Mouse (Mus musculus): ENCODE results near the gene Gm21974. TPM values are rescaled to one million over a fixed set of nuclear protein-coding genes. Genes with fewer than 3 reads are reported as not detected.
"Not testable (repeated sequence)": the region's sequence is repeated elsewhere in the genome, so short reads cannot be mapped to it uniquely, and the experiment has no call there.

Gm21974 gene
- polyA plus RNA-seq, 1 experiment = not detected

GRCm38 (mm10) chr7:127903971-127904796 lies 8.9 kb upstream of the Gm21974 start, which contains the start of gene Bckdk:
Gene Bckdk, plus strand, starts transcription at chr7:127904082.
- Histone ChIP-seq H3K27me3 (ENCODE audit: control insufficient read depth, insufficient read depth, low read length) (no peaks in the 10 kb centered on the region), H3K27ac (ENCODE audit: insufficient read depth, low read length) (peak within 1 kb of the TSS; percentile 60), H3K4me1 (ENCODE audit: control insufficient read depth, insufficient read depth, insufficient read length) (no peaks in the 10 kb centered on the region; the same call in 1 of the 2 replicates), H3K36me3 (ENCODE audit: control insufficient read depth, insufficient read depth, low read length) (peaks cover 19% of the 10 kb centered on the region), H3K4me3 (ENCODE audit: extremely low read depth, insufficient read depth, insufficient read length) (peak within 1 kb of the TSS; percentile 77)
- 6% methylated on average over 38 of the region's 38 CpGs for WGBS
- TF ChIP-seq POLR2A (IDR thresholded peaks at IDR 0.05; ENCODE audit: low read depth, low read length) (peak; percentile 63), CTCF (IDR thresholded peaks at IDR 0.05; ENCODE audit: extremely low read depth, insufficient read depth, insufficient read length, insufficient replicate concordance) (no peak)
- peak in 1 of 2 experiments; percentile 70 for DNase-seq (ENCODE audit: low read depth in 1 of 2, low spot score in 2 of 2)

- no peak overlapping the region for H3K4me3 ChIP-seq (ENCODE audit: extremely low read depth, insufficient read depth, insufficient read length)
- no peak for DNase-seq (ENCODE audit: low read depth in 1 of 2, low spot score in 2 of 2)
- no peaks in the 10 kb centered on the region; the same call in 1 of the 2 replicates for H3K4me1 ChIP-seq (ENCODE audit: control insufficient read depth, insufficient read depth, insufficient read length)
- WGBS = 88% methylated on average over 2 of the region's 2 CpGs
- H3K27ac ChIP-seq (ENCODE audit: insufficient read depth, low read length) = no peak overlapping the region
- H3K27me3 ChIP-seq (ENCODE audit: control insufficient read depth, insufficient read depth, low read length) = no peaks in the 10 kb centered on the region
- peaks cover 3% of the 10 kb centered on the region for H3K36me3 ChIP-seq (ENCODE audit: control insufficient read depth, insufficient read depth, low read length)
- TF ChIP-seq POLR2A (IDR thresholded peaks at IDR 0.05; ENCODE audit: low read depth, low read length) (no peak), CTCF (IDR thresholded peaks at IDR 0.05; ENCODE audit: extremely low read depth, insufficient read depth, insufficient read length, insufficient replicate concordance) (no peak)
Measured at GRCm38 (mm10) chr7:127901772-127902171, 6.5 kb upstream of the Gm21974 start.

GRCm38 (mm10) chr7:127899997-127900396 lies 4.7 kb upstream of the Gm21974 start:
- Histone ChIP-seq H3K4me1 (ENCODE audit: control insufficient read depth, insufficient read depth, insufficient read length) (peaks cover 2% of the 10 kb centered on the region; the same call in 1 of the 2 replicates), H3K36me3 (ENCODE audit: control insufficient read depth, insufficient read depth, low read length) (no peaks in the 10 kb centered on the region), H3K27ac (ENCODE audit: insufficient read depth, low read length) (no peak overlapping the region)

GRCm38 (mm10) chr7:127898179-127898956 lies 3.1 kb upstream of the Gm21974 start:
- H3K4me3 ChIP-seq (ENCODE audit: extremely low read depth, insufficient read depth, insufficient read length) = no peak overlapping the region
- no peaks in the 10 kb centered on the region for H3K36me3 ChIP-seq (ENCODE audit: control insufficient read depth, insufficient read depth, low read length)
- no peaks in the 10 kb centered on the region for H3K27me3 ChIP-seq (ENCODE audit: control insufficient read depth, insufficient read depth, low read length)
- DNase-seq (ENCODE audit: low read depth in 1 of 2, low spot score in 2 of 2) = no peak
- no peak for TF ChIP-seq CTCF (IDR thresholded peaks at IDR 0.05; ENCODE audit: extremely low read depth, insufficient read depth, insufficient read length, insufficient replicate concordance)
- TF ChIP-seq POLR2A (IDR thresholded peaks at IDR 0.05; ENCODE audit: low read depth, low read length) = no peak
- peaks cover 2% of the 10 kb centered on the region; the same call in 1 of the 2 replicates for H3K4me1 ChIP-seq (ENCODE audit: control insufficient read depth, insufficient read depth, insufficient read length)
- H3K27ac ChIP-seq (ENCODE audit: insufficient read depth, low read length) = no peak overlapping the region
- 57% methylated on average over 10 of the region's 10 CpGs for WGBS

More at GRCm38 (mm10) chr7:127899997-127900396, 4.7 kb upstream of the Gm21974 start:
- no peak for DNase-seq (ENCODE audit: low read depth in 1 of 2, low spot score in 2 of 2)
- 34% methylated on average over 7 of the region's 7 CpGs for WGBS
- no peak overlapping the region for H3K4me3 ChIP-seq (ENCODE audit: extremely low read depth, insufficient read depth, insufficient read length)
- TF ChIP-seq CTCF (IDR thresholded peaks at IDR 0.05; ENCODE audit: extremely low read depth, insufficient read depth, insufficient read length, insufficient replicate concordance) = no peak
- no peak for TF ChIP-seq POLR2A (IDR thresholded peaks at IDR 0.05; ENCODE audit: low read depth, low read length)
- no peaks in the 10 kb centered on the region for H3K27me3 ChIP-seq (ENCODE audit: control insufficient read depth, insufficient read depth, low read length)

- 93% methylated on average over 7 of the region's 7 CpGs for WGBS
- Histone ChIP-seq H3K36me3 (ENCODE audit: control insufficient read depth, insufficient read depth, low read length) (no peaks in the 10 kb centered on the region), H3K27ac (ENCODE audit: insufficient read depth, low read length) (no peak overlapping the region), H3K4me1 (ENCODE audit: control insufficient read depth, insufficient read depth, insufficient read length) (peaks cover 2% of the 10 kb centered on the region; the same call in 1 of the 2 replicates), H3K4me3 (ENCODE audit: extremely low read depth, insufficient read depth, insufficient read length) (no peak overlapping the region), H3K27me3 (ENCODE audit: control insufficient read depth, insufficient read depth, low read length) (no peaks in the 10 kb centered on the region)
- DNase-seq (ENCODE audit: low read depth in 1 of 2, low spot score in 2 of 2) = no peak
- TF ChIP-seq CTCF (IDR thresholded peaks at IDR 0.05; ENCODE audit: extremely low read depth, insufficient read depth, insufficient read length, insufficient replicate concordance) (no peak), POLR2A (IDR thresholded peaks at IDR 0.05; ENCODE audit: low read depth, low read length) (no peak)
Measured at GRCm38 (mm10) chr7:127897542-127897941, 2.3 kb upstream of the Gm21974 start.

GRCm38 (mm10) chr7:127896384-127896783 lies 1.1 kb upstream of the Gm21974 start:
- Histone ChIP-seq H3K27me3 (ENCODE audit: control insufficient read depth, insufficient read depth, low read length) (no peaks in the 10 kb centered on the region), H3K4me3 (ENCODE audit: extremely low read depth, insufficient read depth, insufficient read length) (no peak overlapping the region), H3K4me1 (ENCODE audit: control insufficient read depth, insufficient read depth, insufficient read length) (peaks cover 2% of the 10 kb centered on the region; the same call in 1 of the 2 replicates), H3K27ac (ENCODE audit: insufficient read depth, low read length) (no peak overlapping the region), H3K36me3 (ENCODE audit: control insufficient read depth, insufficient read depth, low read length) (no peaks in the 10 kb centered on the region)
- DNase-seq (ENCODE audit: low read depth in 1 of 2, low spot score in 2 of 2) = peak in 1 of 2 experiments; percentile 68
- peak; percentile 66; the same call in 1 of the 2 replicates for TF ChIP-seq CTCF (IDR thresholded peaks at IDR 0.05; ENCODE audit: extremely low read depth, insufficient read depth, insufficient read length, insufficient replicate concordance)
- TF ChIP-seq POLR2A (IDR thresholded peaks at IDR 0.05; ENCODE audit: low read depth, low read length) = no peak
- WGBS = 62% methylated on average over 13 of the region's 13 CpGs

- not testable (repeated sequence) for H3K27ac ChIP-seq (ENCODE audit: insufficient read depth, low read length); H3K27me3 ChIP-seq (ENCODE audit: control insufficient read depth, insufficient read depth, low read length); H3K36me3 ChIP-seq (ENCODE audit: control insufficient read depth, insufficient read depth, low read length); DNase-seq (ENCODE audit: low read depth in 1 of 2, low spot score in 2 of 2); H3K4me1 ChIP-seq (ENCODE audit: control insufficient read depth, insufficient read depth, insufficient read length)
- WGBS = 59% methylated on average over 7 of the region's 7 CpGs
- peak overlapping the region; percentile 57 for H3K4me3 ChIP-seq (ENCODE audit: extremely low read depth, insufficient read depth, insufficient read length)
Measured at GRCm38 (mm10) chr7:127895891-127896290, 637 bp upstream of the Gm21974 start.
